Mouse (Mus musculus): ENCODE data around the gene Snrpd3. TPM values are rescaled to one million over a fixed set of nuclear protein-coding genes. Genes with fewer than 3 reads are reported as not detected.
A peak's percentile ranks its signal among the peaks of the same experiment; 100 is the strongest.

Snrpd3 gene
- polyA plus RNA-seq, 1 experiment from 2014 or later: 115 TPM

DNA sequence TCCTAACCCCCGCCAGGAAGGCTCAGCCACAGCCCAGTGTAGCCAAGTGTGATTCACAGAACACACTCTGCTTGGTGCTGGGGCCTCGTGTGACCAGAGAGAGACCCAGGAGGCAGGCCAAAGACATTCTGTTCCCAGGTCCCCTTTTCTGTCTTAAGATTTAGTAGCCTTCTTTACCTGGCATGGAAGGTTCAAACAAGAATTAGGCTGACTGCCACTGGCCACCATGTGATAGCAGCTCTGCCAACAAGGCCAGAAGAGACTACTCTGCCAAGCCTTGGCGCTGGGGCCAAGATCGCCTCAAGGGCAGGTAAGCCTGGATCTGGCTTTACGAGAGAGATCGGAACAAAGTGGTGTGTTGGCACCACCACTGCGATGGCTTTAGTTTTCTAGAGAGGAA is 6.9 kb upstream of the Snrpd3 start:
- Histone ChIP-seq H3K27me3 (ENCODE audit: control insufficient read depth, insufficient read depth, low read length) (no peaks in the 10 kb centered on the region), H3K9me3 (replicated peaks; ENCODE audit: control insufficient read depth, low read length) (no peaks in the 10 kb centered on the region), H3K4me1 (ENCODE audit: control insufficient read depth, insufficient read depth, low read length) (peaks cover 1% of the 10 kb centered on the region; the same call in 1 of the 2 replicates), H3K36me3 (ENCODE audit: control insufficient read depth, insufficient read depth, low read length) (peaks cover 30% of the 10 kb centered on the region), H3K4me3 (replicated peaks; ENCODE audit: low read length) (no peak overlapping the region), H3K27ac (ENCODE audit: low read length) (no peak overlapping the region), H3K4me2 (ENCODE audit: low read depth, low read length) (no peak overlapping the region), H3K9ac (ENCODE audit: low read length) (no peak overlapping the region)
- no peak for ATAC-seq (ENCODE audit: insufficient read depth, low FRiP score)
- WGBS: 90% methylated on average over 7 of the region's 7 CpGs

DNA sequence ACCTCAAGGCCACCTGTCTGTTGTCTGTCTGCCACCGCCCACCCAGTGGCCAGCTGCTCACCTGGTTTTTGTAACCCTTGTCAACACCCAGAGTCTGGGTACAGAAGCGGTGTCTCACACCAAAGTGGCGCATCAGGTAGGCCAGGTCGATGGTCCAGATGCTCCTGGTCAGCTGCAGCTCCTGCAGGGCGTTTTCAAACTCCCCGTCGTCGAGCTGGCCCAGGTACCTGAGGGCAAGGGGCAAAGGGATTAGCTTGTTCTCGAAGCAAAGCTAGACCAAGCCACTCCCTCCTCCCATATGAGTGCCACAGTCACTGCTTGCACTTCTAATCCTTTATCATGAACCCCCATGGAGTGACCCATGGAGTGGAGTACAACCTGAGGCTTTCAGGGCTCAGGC is 6.3 kb upstream of the Snrpd3 start:
- H3K36me3 ChIP-seq (ENCODE audit: control insufficient read depth, insufficient read depth, low read length): peaks cover 30% of the 10 kb centered on the region
- no peak overlapping the region for H3K9ac ChIP-seq (ENCODE audit: low read length)
- H3K4me3 ChIP-seq (replicated peaks; ENCODE audit: low read length): no peak overlapping the region
- no peak overlapping the region for H3K4me2 ChIP-seq (ENCODE audit: low read depth, low read length)
- no peak for ATAC-seq (ENCODE audit: insufficient read depth, low FRiP score)
- H3K4me1 ChIP-seq (ENCODE audit: control insufficient read depth, insufficient read depth, low read length): peaks cover 8% of the 10 kb centered on the region
- no peaks in the 10 kb centered on the region for H3K9me3 ChIP-seq (replicated peaks; ENCODE audit: control insufficient read depth, low read length)
- H3K27ac ChIP-seq (ENCODE audit: low read length): no peak overlapping the region
- no peaks in the 10 kb centered on the region for H3K27me3 ChIP-seq (ENCODE audit: control insufficient read depth, insufficient read depth, low read length)
- 86% methylated on average over 9 of the region's 9 CpGs for WGBS

DNA sequence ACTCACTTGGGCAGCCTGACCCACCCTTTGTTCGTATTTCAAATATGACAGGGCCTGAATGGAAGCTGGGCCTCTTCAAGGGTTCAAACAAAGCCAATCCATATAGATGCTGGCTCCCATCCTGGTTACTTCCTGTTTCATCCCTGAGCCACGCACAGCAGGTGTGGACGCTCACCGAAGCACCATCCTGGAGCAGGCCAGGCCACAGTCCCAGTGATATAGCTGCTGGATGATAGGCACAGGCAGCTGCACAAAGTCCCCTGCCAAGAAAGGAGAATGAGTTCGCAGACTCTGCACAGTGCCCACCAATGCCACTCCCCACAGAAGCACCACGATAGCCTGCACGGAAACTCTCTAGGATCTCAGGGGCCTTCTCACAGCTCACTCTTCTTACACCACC is 5.5 kb upstream of the Snrpd3 start:
- ATAC-seq (ENCODE audit: insufficient read depth, low FRiP score): no peak
- WGBS: 92% methylated on average over 7 of the region's 7 CpGs

DNA sequence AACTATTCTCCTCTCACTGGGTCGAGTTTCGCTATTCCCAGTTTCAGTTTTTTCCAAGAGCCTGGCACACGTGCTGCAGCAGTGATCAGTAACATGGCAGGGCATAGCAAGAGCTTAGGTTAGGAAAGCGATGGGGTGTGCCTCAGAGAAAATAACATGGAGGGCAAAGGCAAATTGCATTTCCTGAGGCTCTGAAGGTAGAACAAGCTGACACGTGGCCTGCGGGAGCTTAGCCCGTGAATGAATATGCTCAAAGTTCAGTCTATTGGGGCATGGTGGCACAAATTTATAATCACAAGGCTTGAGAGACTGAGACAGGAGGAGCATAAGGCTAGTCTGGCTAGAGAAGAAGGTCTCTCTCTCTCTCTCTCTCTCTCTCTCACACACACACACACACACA is 4.6 kb upstream of the Snrpd3 start:
- no peak overlapping the region for H3K4me2 ChIP-seq (ENCODE audit: low read depth, low read length)
- H3K36me3 ChIP-seq (ENCODE audit: control insufficient read depth, insufficient read depth, low read length): peaks cover 29% of the 10 kb centered on the region
- no peak overlapping the region for H3K4me3 ChIP-seq (replicated peaks; ENCODE audit: low read length)
- peaks cover 14% of the 10 kb centered on the region for H3K4me1 ChIP-seq (ENCODE audit: control insufficient read depth, insufficient read depth, low read length)
- no peak for ATAC-seq (ENCODE audit: insufficient read depth, low FRiP score)
- H3K9me3 ChIP-seq (replicated peaks; ENCODE audit: control insufficient read depth, low read length): no peaks in the 10 kb centered on the region
- H3K27me3 ChIP-seq (ENCODE audit: control insufficient read depth, insufficient read depth, low read length): no peaks in the 10 kb centered on the region
- H3K9ac ChIP-seq (ENCODE audit: low read length): no peak overlapping the region
- WGBS: 86% methylated on average over 7 of the region's 7 CpGs
- H3K27ac ChIP-seq (ENCODE audit: low read length): no peak overlapping the region

More for the DNA sequence above, 5.5 kb upstream of the Snrpd3 start:
- Histone ChIP-seq H3K27ac (ENCODE audit: low read length) (no peak overlapping the region), H3K36me3 (ENCODE audit: control insufficient read depth, insufficient read depth, low read length) (peaks cover 30% of the 10 kb centered on the region), H3K4me1 (ENCODE audit: control insufficient read depth, insufficient read depth, low read length) (peaks cover 14% of the 10 kb centered on the region), H3K27me3 (ENCODE audit: control insufficient read depth, insufficient read depth, low read length) (no peaks in the 10 kb centered on the region), H3K9me3 (replicated peaks; ENCODE audit: control insufficient read depth, low read length) (no peaks in the 10 kb centered on the region), H3K9ac (ENCODE audit: low read length) (no peak overlapping the region), H3K4me3 (replicated peaks; ENCODE audit: low read length) (no peak overlapping the region), H3K4me2 (ENCODE audit: low read depth, low read length) (no peak overlapping the region)

DNA sequence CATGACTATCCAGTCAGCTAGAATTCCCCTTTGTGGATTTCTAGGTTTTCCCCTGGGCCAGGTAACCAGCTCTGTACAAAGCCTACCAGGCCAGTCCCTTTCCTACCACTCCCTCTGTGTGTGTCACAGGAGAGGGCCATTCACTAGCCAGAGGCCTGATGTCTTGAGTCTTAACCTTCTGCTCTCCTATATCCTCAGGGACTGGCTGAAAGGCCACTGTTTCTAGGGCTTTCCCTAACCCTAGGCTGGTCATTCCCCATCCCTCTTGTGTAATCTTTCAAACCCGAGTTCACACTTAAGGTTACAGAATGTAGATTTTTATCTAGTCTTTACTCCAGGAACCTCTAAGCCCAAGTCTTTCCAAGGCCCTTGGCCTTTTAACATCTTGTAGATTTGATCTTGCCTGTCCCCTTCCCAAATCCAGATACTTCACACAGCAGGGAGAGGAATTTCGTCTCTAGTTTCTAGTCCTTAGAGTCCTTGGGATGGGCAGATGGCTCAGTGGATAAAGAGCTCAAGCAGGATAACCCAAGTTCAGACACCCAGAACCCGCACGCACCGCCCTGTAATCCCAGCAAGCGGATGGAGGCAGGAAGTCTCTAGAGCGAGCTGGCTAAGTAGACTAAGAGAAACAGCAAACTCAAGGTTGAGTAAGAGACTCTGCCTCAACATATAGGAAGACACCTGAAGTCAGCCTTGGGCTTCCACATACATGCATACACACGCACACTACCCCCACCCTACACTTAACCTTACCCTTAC is 3.9 kb upstream of the Snrpd3 start:
- Histone ChIP-seq H3K9ac (ENCODE audit: low read length) (no peak overlapping the region), H3K4me3 (replicated peaks; ENCODE audit: low read length) (no peak overlapping the region), H3K4me2 (ENCODE audit: low read depth, low read length) (no peak overlapping the region)

DNA sequence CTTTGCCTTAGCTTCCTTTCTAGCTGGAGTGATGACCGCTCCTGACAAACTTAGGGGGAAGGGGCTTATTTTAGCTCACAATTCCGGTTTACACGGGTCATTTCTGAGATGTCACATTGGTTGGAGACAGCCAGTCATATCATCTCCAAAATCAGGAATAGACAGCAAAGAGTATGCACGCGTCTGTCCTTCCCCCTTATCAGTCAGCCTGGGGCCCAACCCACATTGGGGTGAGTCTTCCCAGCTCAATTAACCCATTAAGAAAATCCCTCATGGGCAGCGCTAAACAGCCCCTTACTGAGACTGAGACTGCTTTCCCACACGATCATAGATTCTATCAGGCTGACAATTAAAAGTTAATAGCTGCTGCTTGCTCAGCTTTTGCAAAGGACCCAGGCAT is 3.0 kb upstream of the Snrpd3 start:
- WGBS: 67% methylated on average over 7 of the region's 7 CpGs

More for the DNA sequence above, 3.9 kb upstream of the Snrpd3 start:
- peaks cover 23% of the 10 kb centered on the region for H3K36me3 ChIP-seq (ENCODE audit: control insufficient read depth, insufficient read depth, low read length)
- H3K27ac ChIP-seq (ENCODE audit: low read length): no peak overlapping the region
- 86% methylated on average over 8 of the region's 8 CpGs for WGBS
- no peak for ATAC-seq (ENCODE audit: insufficient read depth, low FRiP score)
- H3K27me3 ChIP-seq (ENCODE audit: control insufficient read depth, insufficient read depth, low read length): no peaks in the 10 kb centered on the region
- no peaks in the 10 kb centered on the region for H3K9me3 ChIP-seq (replicated peaks; ENCODE audit: control insufficient read depth, low read length)
- H3K4me1 ChIP-seq (ENCODE audit: control insufficient read depth, insufficient read depth, low read length): peaks cover 15% of the 10 kb centered on the region

DNA sequence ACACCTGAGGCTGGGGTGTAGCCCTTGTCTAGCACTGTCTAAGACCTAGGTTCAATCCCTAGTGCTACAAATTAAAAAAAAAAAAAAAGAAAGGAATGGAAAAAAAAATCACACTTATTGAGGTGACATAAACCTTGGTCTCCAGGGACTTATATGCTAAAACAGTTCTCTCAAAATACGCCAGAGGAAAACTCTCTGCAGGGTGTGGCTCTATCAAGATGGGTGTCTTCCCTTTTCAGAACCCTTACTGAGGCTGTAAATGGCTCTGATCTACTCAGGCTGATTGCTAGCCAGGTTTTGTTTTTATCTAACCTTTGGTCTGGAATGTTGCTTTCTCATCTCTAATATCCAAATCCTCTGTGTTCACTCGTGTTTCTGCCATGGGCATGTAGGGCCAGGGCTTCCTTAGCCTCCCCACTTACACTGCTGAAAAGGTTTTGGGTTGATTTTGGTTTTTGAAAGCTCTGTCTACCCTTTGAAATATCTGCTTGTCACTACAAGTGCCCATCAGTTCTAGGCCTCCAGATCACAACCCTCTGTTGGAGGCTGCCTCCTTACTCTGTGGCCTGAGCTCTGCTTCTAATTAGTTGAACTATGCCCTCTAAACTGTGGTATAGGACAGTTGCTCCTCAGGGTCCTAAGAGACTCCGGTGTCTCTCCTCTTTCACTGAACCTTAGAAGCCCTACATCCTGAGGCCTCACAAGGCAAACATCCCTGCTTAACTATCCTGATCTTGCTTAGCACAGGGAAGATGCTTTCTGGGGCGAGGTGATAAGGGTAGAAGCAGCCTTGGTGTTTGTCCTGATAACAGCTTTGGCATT is 1.9 kb upstream of the Snrpd3 start:
- WGBS: 76% methylated on average over 4 of the region's 4 CpGs
- Histone ChIP-seq H3K4me3 (replicated peaks; ENCODE audit: low read length) (peak overlapping the region; percentile 97), H3K4me2 (ENCODE audit: low read depth, low read length) (peak overlapping the region; percentile 88), H3K27me3 (ENCODE audit: control insufficient read depth, insufficient read depth, low read length) (no peaks in the 10 kb centered on the region), H3K36me3 (ENCODE audit: control insufficient read depth, insufficient read depth, low read length) (peaks cover 7% of the 10 kb centered on the region; the same call in 1 of the 2 replicates), H3K4me1 (ENCODE audit: control insufficient read depth, insufficient read depth, low read length) (peaks cover 27% of the 10 kb centered on the region), H3K9me3 (replicated peaks; ENCODE audit: control insufficient read depth, low read length) (no peaks in the 10 kb centered on the region), H3K9ac (ENCODE audit: low read length) (peak overlapping the region; percentile 99; the same call in 1 of the 2 replicates), H3K27ac (ENCODE audit: low read length) (peak overlapping the region; percentile 18; the same call in 1 of the 2 replicates)
- no peak for ATAC-seq (ENCODE audit: insufficient read depth, low FRiP score)

More for the DNA sequence above, 3.0 kb upstream of the Snrpd3 start:
- Histone ChIP-seq H3K36me3 (ENCODE audit: control insufficient read depth, insufficient read depth, low read length) (peaks cover 17% of the 10 kb centered on the region), H3K9me3 (replicated peaks; ENCODE audit: control insufficient read depth, low read length) (no peaks in the 10 kb centered on the region), H3K4me2 (ENCODE audit: low read depth, low read length) (no peak overlapping the region), H3K27ac (ENCODE audit: low read length) (no peak overlapping the region), H3K4me3 (replicated peaks; ENCODE audit: low read length) (no peak overlapping the region), H3K9ac (ENCODE audit: low read length) (no peak overlapping the region), H3K27me3 (ENCODE audit: control insufficient read depth, insufficient read depth, low read length) (no peaks in the 10 kb centered on the region), H3K4me1 (ENCODE audit: control insufficient read depth, insufficient read depth, low read length) (peaks cover 24% of the 10 kb centered on the region)
- no peak for ATAC-seq (ENCODE audit: insufficient read depth, low FRiP score)

DNA sequence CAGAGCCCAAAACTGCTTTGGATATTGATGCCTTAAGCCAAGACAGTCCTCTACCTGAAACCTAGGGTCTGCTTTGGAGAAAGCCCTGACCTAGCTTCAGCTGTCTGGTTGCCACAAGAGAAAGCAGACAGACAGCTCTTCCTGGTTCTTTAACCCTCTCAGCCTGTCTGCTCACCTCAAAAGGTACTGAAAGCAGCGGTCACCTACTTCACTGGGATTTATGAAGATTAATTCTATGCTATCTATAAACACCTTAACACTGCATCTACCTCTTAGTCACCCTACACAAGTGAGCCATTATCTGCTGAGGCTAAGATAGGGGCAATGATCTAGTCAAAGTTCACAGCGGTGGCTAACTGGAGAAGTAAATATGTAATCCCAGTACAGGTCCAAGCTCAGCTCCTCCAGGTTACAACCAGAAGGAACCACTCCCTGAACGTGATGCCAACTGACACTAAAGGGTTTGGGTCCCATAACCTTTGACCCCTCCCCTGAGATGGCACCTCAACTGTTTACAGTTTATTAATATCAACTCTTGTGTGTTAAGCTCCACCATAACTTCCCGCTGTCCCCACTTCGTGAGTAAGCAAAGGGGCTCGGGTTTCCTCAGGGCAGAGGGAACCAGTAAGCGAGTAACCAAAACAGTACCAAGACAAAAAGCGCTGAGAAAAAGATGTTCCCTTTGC is 1.2 kb upstream of the Snrpd3 start:
- no peaks in the 10 kb centered on the region for H3K9me3 ChIP-seq (replicated peaks; ENCODE audit: control insufficient read depth, low read length)
- peaks cover 27% of the 10 kb centered on the region for H3K4me1 ChIP-seq (ENCODE audit: control insufficient read depth, insufficient read depth, low read length)
- H3K4me2 ChIP-seq (ENCODE audit: low read depth, low read length): peak overlapping the region; percentile 88
- H3K9ac ChIP-seq (ENCODE audit: low read length): peak overlapping the region; percentile 99
- H3K4me3 ChIP-seq (replicated peaks; ENCODE audit: low read length): peak overlapping the region; percentile 97
- peak overlapping the region; percentile 94 for H3K27ac ChIP-seq (ENCODE audit: low read length)
- H3K27me3 ChIP-seq (ENCODE audit: control insufficient read depth, insufficient read depth, low read length): no peaks in the 10 kb centered on the region
- WGBS: 20% methylated on average over 8 of the region's 8 CpGs
- no peak for ATAC-seq (ENCODE audit: insufficient read depth, low FRiP score)
- H3K36me3 ChIP-seq (ENCODE audit: control insufficient read depth, insufficient read depth, low read length): no peaks in the 10 kb centered on the region; the same call in 1 of the 2 replicates

Data from stomach, embryonic 16.5 days (tissue).